Mouse (Mus musculus) midbrain, embryonic 13.5 days (tissue): ENCODE measurements around the gene Camkmt. TPM values are rescaled to one million over a fixed set of nuclear protein-coding genes. Genes with fewer than 3 reads are reported as not detected.

ENCODE experiments used
- ATAC-seq: fragments of 200-750 bp; cut with Nextera tagmentation; 2 replicates; pipeline ENCODE4 v1.8.0; 2017; ENCODE audit warnings: mild to moderate bottlenecking, moderate TSS enrichment, moderate library complexity
- H3K27ac ChIP-seq: fragments of 300-500 bp; sonication (generic); 2 replicates; pipeline ENCODE4 v1.5.1; 2015; ENCODE audit warnings: inconsistent platforms, mild to moderate bottlenecking, moderate library complexity
- H3K27me3 ChIP-seq: fragments of 300-500 bp; sonication (generic); 2 replicates; pipeline ENCODE4 v1.6.1; 2015; ENCODE audit warnings: mild to moderate bottlenecking, inconsistent platforms
- H3K36me3 ChIP-seq: fragments of 300-500 bp; sonication (generic); 2 replicates; pipeline ENCODE4 v1.6.1; 2015; ENCODE audit warnings: mild to moderate bottlenecking, inconsistent platforms
- H3K4me1 ChIP-seq: fragments of 300-500 bp; sonication (generic); replicated peaks from 2 replicates; pipeline ENCODE4 v1.6.1; 2015; ENCODE audit warnings: inconsistent platforms
- H3K4me2 ChIP-seq: fragments of 300-500 bp; sonication (generic); replicated peaks from 2 replicates; pipeline ENCODE4 v1.6.1; 2015; ENCODE audit warnings: moderate library complexity, mild to moderate bottlenecking, inconsistent platforms
- H3K4me3 ChIP-seq: fragments of 300-500 bp; sonication (generic); replicated peaks from 2 replicates; pipeline ENCODE4 v1.5.1; 2015; ENCODE audit warnings: mild to moderate bottlenecking, inconsistent platforms
- H3K9ac ChIP-seq: fragments of 300-500 bp; sonication (generic); replicated peaks from 2 replicates; pipeline ENCODE4 v1.6.1; 2015; ENCODE audit warnings: mild to moderate bottlenecking, inconsistent platforms
- H3K9me3 ChIP-seq: fragments of 300-500 bp; sonication (generic); 2 replicates; pipeline ENCODE4 v1.6.1; 2016; ENCODE audit warnings: mild to moderate bottlenecking, inconsistent platforms
- WGBS: fragments of 180-500 bp; shearing (Covaris S2); methylation state at CpG from one replicate; pipeline ENCODE4 v1.1.7; 2015; 5-methylcytosine and 5-hydroxymethylcytosine counted together
- polyA plus RNA-seq: library from polyadenylated mRNA; unstranded; fragments of >200 nt; fragmentation: Nextera tagmentation; extraction: Ambion mirVana; gene quantifications from 2 replicates; pipeline ENCODE4 v1.2.1, GENCODE M21; 2015

Camkmt gene
- polyA plus RNA-seq, 1 experiment from 2014 or later, result 18.6 TPM

DNA sequence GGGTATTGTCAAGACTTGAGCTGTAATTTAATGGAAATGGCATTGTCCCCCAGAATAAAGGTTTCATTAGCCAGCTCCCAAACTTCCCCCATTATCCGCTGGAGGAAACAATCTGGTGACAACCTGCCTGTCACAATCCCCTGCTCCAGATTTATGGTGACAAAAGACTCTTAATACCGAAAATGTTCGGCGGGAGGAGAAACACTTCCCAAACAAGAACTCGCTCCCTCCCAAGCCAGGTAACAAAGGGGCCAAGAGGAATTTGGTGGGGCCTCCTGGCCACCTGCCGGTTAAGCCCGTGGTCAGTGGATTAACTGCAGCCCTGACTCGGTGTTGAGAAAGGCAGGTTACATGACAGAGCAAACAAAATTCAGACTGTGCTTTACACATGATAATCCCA lies 383.5 kb downstream of the Camkmt start:
- peaks cover 5% of the 10 kb centered on the region; the same call in 1 of the 2 replicates for H3K9me3 ChIP-seq
- no peak overlapping the region for H3K4me3 ChIP-seq
- peaks cover 11% of the 10 kb centered on the region for H3K4me1 ChIP-seq
- no peak for ATAC-seq
- H3K4me2 ChIP-seq, result no peak overlapping the region
- peaks cover 95% of the 10 kb centered on the region for H3K27me3 ChIP-seq
- H3K36me3 ChIP-seq, result no peaks in the 10 kb centered on the region
- no peak overlapping the region for H3K9ac ChIP-seq
- 3% methylated on average over 8 of the region's 8 CpGs for WGBS
- no peak overlapping the region for H3K27ac ChIP-seq

DNA sequence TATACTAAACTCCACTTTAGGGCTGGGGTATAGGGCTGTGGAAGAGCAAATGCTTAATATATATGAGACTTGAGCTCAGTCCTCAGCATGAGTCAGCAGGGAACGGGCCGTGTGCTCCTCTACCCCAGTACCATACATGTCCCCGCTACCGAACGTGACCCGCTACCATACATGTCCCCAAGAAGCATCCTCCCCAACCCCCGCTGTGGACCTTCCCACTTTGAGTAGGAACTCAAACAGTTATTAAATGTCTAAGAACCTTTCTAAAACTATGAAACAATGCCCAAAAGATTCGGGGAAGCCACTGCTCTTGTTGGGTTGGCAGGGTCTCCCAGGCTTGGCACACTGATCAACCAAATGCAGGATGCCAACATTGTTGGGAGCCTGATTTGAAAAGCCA lies 390.9 kb downstream of the Camkmt start:
- ATAC-seq, result no peak

DNA sequence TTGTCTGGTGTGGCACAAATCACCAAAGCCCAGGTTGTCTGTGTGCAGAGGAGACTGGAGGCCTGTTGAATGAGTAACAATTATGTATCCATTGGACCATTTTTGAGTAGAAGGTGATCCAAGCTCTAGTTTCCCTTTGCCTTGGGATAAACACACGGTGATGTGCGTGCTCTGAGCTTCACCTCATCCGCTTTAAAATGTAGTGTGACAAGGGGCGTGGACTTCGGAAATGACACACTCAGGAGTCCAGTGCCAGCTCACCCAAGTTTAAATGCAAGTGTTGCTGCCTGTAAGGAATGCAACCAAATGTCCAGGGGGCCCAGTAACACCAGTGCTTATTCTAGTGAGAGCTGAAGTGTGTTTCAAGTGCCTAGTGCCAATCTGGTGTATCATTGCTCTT lies 392.7 kb downstream of the Camkmt start:
- Histone ChIP-seq H3K4me2 (no peak overlapping the region), H3K4me3 (no peak overlapping the region), H3K4me1 (peaks cover 24% of the 10 kb centered on the region), H3K36me3 (no peaks in the 10 kb centered on the region), H3K9me3 (no peaks in the 10 kb centered on the region), H3K27me3 (peaks cover 98% of the 10 kb centered on the region), H3K27ac (no peak overlapping the region), H3K9ac (no peak overlapping the region)
- no peak for ATAC-seq
- 95% methylated on average over 5 of the region's 5 CpGs for WGBS

More for the DNA sequence above, 390.9 kb downstream of the Camkmt start:
- 92% methylated on average over 8 of the region's 8 CpGs for WGBS
- no peak overlapping the region for H3K27ac ChIP-seq
- peaks cover 95% of the 10 kb centered on the region for H3K27me3 ChIP-seq
- no peaks in the 10 kb centered on the region for H3K9me3 ChIP-seq
- H3K4me1 ChIP-seq, result peaks cover 15% of the 10 kb centered on the region
- no peak overlapping the region for H3K4me2 ChIP-seq
- H3K4me3 ChIP-seq, result no peak overlapping the region
- H3K36me3 ChIP-seq, result no peaks in the 10 kb centered on the region
- no peak overlapping the region for H3K9ac ChIP-seq

DNA sequence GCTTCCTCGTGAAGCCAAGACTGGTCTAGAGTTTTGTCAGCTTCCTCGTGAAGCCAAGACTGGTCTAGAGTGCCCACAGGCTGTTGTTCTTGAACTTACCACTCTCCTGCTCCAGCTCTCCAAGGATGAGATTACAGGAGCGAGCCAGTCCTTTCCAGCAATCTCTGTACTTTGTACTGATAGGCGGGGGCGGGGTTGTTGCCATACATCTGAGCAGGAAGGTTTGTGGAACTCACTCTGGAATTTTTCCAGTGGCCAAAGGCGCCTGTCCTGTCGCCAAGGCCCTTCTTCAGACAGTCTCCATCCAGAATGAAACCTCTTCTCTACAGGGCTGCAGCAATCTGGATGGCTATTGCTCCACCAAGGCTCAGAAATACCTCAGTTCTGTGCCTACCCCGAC lies 393.7 kb downstream of the Camkmt start:
- WGBS, result 69% methylated on average over 8 of the region's 8 CpGs
- H3K4me3 ChIP-seq, result no peak overlapping the region
- ATAC-seq, result no peak
- H3K9ac ChIP-seq, result no peak overlapping the region
- H3K9me3 ChIP-seq, result no peaks in the 10 kb centered on the region
- no peak overlapping the region for H3K27ac ChIP-seq
- H3K4me1 ChIP-seq, result peaks cover 26% of the 10 kb centered on the region
- H3K36me3 ChIP-seq, result no peaks in the 10 kb centered on the region
- peaks cover 98% of the 10 kb centered on the region for H3K27me3 ChIP-seq
- H3K4me2 ChIP-seq, result no peak overlapping the region

DNA sequence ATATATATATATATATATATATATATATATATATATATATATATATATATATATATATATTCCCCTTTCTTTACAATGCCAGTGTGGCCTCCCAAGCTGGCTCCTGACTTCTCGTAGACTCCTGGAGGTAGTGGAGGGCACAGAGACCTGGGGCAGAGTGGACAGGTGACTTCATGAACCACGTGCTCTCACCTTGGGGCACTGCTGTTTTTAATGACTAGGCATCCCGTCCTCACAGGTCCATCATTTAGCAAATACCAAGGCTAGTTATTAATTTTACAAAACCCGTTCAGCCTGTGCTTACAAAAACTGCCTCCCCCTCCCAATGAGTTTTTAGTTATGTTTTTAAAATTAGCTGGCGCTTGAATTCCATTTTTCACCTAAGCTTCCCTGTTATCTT lies 394.2 kb downstream of the Camkmt start:
- 47% methylated on average over 5 of the region's 5 CpGs for WGBS
- Histone ChIP-seq H3K9me3 (no peaks in the 10 kb centered on the region), H3K4me1 (peaks cover 26% of the 10 kb centered on the region), H3K4me3 (no peak overlapping the region), H3K27ac (peak overlapping the region; percentile 78; the same call in 1 of the 2 replicates), H3K36me3 (no peaks in the 10 kb centered on the region), H3K9ac (no peak overlapping the region), H3K4me2 (no peak overlapping the region), H3K27me3 (peaks cover 98% of the 10 kb centered on the region)
- no peak for ATAC-seq

DNA sequence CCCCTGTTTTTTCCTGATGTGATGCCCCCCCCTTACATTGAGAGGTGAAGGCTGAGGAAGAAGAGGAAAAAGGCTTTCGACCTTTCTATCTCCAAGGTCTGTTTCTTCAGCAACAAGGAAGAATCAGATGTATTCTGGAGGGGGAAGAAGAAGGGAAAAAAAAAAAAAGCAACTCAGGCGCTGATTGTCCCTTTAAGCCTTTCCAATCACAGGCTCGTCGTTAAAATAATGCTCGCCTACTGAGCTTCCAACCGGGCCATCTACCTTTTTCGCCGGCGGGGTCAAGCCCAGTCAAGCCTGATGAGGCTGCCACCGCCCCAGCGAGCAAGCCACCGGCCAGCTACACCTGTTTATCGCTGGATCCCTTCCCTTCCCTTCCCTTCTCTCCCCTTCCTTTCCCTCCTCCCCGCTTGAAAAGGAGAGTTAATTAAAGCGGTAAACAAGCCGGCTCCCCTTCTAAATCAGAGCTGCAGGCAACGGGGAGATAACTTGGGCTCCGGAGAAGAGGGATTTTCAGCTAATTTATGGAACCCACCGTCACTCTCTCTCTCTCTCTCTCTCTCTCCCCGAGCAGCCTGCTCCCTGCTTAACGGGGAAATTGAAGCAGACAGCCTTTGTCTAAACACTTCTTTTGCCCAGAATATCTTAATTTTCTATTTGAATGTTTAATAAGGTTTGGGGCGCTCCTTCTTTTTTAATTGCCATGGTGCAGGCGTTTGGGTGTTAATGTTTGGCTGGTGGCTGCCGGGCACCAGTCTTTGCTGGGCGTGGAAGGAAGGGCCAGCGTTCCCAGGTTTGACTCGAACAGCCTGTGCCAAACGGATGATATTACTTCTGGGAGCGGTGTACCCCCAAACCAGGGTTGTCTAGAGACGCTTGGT lies 395.0 kb downstream of the Camkmt start:
- Histone ChIP-seq H3K9me3 (no peaks in the 10 kb centered on the region), H3K36me3 (no peaks in the 10 kb centered on the region), H3K4me1 (peaks cover 26% of the 10 kb centered on the region), H3K27ac (peak overlapping the region; percentile 78), H3K4me3 (peak overlapping the region; percentile 23), H3K4me2 (peak overlapping the region; percentile 50), H3K27me3 (peaks cover 98% of the 10 kb centered on the region), H3K9ac (peak overlapping the region; percentile 48)
- WGBS, result 1% methylated on average over 30 of the region's 30 CpGs
- peak; percentile 46 for ATAC-seq

DNA sequence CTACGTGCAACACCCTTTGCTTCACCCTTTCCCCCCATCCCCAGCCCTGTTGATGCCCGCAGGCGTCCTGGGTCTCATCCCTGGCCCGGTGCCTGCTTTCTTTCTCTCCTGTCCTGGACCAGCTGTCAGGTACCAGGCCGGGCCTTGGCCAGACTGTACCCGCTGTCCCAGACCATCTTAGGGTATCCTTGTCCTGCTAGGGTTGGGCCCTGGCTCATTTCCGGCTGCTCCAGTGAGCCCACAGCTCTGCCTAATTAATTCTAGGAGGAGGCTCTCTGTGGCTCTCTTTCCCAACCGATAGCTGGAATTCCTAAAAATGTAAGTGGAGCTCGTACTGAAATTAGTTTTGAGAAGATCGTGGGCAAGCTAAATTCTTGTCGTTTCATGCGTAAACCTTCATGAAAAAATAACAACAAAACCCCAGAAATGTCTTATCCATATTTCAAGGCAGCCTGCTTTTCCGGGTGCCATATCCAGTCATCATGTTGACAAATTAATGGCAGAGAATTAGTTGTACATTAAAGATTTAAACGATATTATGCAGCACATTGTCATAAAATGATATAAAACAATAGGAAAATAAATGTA lies 395.7 kb downstream of the Camkmt start:
- Histone ChIP-seq H3K27ac (peak overlapping the region; percentile 78), H3K4me3 (peak overlapping the region; percentile 23)
- peak; percentile 28 for ATAC-seq

DNA sequence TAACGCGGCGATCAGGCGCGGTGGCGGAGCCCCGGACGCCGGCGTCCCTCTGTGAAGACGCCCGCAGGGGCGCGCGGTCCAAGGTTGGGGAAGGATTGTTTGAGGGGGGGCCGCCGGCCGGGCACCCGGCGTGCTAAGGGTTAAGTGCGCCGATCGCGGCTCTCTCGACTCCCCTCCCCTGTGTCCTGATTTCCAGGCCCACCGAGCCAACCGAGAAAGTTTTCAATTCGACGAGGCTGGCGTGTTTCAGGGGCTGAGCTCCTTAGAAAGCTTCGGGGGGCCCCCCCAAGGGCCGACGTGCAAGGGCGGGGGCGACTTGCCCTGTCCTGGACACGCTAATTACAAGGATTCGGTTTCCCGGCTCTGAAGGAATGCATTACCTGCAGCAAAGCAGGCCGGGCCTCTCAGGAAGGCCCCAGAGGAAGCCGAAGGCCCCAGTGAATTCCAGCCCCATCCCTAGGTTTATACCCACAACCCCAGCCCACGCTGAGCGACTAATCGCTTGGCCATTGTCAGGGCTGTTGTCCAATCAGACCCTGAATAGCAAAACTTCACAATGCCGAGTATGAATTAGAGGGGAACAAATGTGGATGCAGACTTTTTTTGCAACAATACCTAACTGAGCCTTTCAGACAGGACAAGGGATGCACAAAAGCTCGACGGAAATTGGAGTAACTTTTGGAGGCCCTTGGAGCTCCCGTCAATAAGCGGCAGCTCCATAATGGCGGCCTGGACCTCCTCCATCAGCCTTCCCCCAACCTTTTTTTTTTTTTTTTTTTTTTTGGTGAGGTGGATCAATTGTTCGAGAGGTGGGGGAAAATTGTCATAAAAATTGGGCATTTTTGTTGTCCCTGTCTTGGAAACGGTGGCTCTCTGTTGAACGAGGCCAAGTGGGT lies 396.5 kb downstream of the Camkmt start:
- Histone ChIP-seq H3K4me3 (peak overlapping the region; percentile 23), H3K27me3 (peaks cover 98% of the 10 kb centered on the region), H3K4me1 (peaks cover 26% of the 10 kb centered on the region), H3K4me2 (peak overlapping the region; percentile 50), H3K27ac (peak overlapping the region; percentile 54), H3K9me3 (no peaks in the 10 kb centered on the region), H3K9ac (0 out of 2 replicates have a peak overlapping the region, but pooled peaks have one; percentile 28), H3K36me3 (no peaks in the 10 kb centered on the region)
- peak; percentile 53; the same call in 1 of the 2 replicates for ATAC-seq
- WGBS, result under 1% methylated on average over 52 of the region's 52 CpGs

More for the DNA sequence above, 395.7 kb downstream of the Camkmt start:
- 0 out of 2 replicates have a peak overlapping the region, but pooled peaks have one; percentile 32 for H3K9ac ChIP-seq
- no peaks in the 10 kb centered on the region for H3K9me3 ChIP-seq
- H3K4me2 ChIP-seq, result peak overlapping the region; percentile 50
- H3K4me1 ChIP-seq, result peaks cover 26% of the 10 kb centered on the region
- under 1% methylated on average over 14 of the region's 14 CpGs for WGBS
- no peaks in the 10 kb centered on the region for H3K36me3 ChIP-seq
- H3K27me3 ChIP-seq, result peaks cover 98% of the 10 kb centered on the region

DNA sequence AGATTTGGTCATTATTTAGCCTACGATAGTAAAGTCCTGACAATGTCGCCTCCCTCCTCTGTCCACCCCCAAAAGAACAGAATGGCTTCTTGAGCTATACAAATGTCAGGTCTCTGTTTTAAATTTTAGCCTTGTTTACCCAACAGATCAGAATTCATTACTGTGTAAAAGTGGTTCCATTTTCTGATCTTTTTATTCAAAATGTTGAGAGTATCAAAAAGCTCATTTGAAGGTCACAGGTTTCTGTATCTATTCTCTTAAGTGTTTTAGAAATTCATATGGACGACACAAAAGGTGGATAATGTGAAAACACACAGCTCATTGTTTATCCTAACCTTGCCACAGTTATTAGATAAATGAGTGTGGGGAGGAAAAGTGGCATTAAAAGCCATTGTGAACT lies 397.2 kb downstream of the Camkmt start:
- Histone ChIP-seq H3K9ac (no peak overlapping the region), H3K36me3 (no peaks in the 10 kb centered on the region), H3K4me3 (no peak overlapping the region), H3K27ac (no peak overlapping the region), H3K27me3 (peaks cover 97% of the 10 kb centered on the region), H3K4me2 (no peak overlapping the region), H3K4me1 (peaks cover 26% of the 10 kb centered on the region), H3K9me3 (no peaks in the 10 kb centered on the region)
- ATAC-seq, result no peak
- 12% methylated on average over 3 of the region's 3 CpGs for WGBS

DNA sequence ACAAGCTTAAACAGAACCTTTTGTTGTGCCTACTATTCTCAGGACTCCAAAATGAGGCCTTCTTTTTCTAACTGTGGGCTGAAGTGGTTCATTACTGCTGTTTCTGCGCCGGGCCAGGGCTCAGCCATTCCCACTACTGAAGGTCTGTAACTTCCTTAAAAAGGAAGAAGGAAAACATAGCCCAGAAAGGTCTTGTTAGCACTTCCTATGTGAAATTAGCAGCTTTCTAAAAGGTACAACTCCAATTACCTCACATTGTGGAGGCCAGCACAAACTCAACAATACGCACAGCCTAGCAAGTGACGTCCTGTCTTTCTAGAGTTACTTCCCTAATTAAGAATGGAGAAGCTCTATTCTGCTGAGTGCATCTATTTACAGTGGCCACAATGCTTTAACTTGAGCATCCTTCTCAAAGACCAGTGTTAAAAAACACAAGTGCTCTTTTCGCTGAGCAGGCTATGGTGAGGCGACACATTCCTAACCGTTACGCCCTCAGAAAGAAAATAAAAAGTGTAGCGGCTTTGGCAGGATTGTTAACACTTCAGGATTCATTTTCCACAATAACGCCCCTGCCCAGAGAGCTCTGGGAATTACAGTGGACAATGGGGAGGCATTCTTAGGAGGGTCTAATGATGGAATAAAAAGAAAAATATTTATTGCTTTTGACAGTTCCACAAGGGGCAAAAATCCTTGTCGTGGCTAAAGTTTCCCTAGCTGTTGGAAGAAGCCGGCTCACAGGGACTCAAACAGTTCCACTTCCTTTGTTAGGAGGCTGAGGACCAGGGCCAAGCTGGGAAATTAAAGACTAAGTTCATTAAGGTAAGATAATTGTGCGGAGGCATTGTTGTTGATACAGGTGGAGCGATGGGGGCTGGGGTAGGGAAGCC lies 398.5 kb downstream of the Camkmt start:
- no peak overlapping the region for H3K9ac ChIP-seq
- peaks cover 26% of the 10 kb centered on the region for H3K4me1 ChIP-seq
- WGBS, result 5% methylated on average over 14 of the region's 14 CpGs
- no peaks in the 10 kb centered on the region for H3K36me3 ChIP-seq
- no peak overlapping the region for H3K4me2 ChIP-seq
- no peak overlapping the region for H3K27ac ChIP-seq
- H3K27me3 ChIP-seq, result peaks cover 97% of the 10 kb centered on the region
- ATAC-seq, result no peak
- no peak overlapping the region for H3K4me3 ChIP-seq
- no peaks in the 10 kb centered on the region for H3K9me3 ChIP-seq

DNA sequence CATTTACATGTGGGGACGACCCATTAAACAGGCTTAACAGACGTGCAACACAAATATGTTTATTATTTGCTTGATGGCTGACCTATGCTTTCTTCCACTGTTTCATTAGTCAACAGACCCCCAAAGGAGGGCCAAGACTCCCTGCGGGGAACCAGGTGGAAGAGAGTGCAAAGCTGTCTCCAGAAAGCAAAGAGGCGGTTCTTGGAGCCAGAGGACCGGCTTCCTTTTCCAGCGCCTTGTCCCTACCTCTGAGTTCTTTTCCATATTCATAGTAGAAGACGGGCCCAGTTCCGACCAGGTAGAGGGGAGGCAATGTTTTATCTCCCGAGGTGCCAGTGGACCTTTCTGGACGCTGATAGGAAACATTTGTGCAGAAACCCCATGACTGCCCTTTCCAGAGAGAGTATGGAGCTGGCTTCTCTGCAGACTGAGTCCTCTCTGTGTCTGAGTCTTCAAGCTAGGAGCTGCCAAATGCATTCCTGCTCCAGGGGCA lies 399.2 kb downstream of the Camkmt start:
- no peaks in the 10 kb centered on the region for H3K36me3 ChIP-seq
- H3K27me3 ChIP-seq, result peaks cover 97% of the 10 kb centered on the region
- peaks cover 26% of the 10 kb centered on the region for H3K4me1 ChIP-seq
- no peak overlapping the region for H3K9ac ChIP-seq
- no peak overlapping the region for H3K4me2 ChIP-seq
- ATAC-seq, result no peak
- H3K4me3 ChIP-seq, result no peak overlapping the region
- 5% methylated on average over 10 of the region's 10 CpGs for WGBS
- H3K9me3 ChIP-seq, result no peaks in the 10 kb centered on the region
- H3K27ac ChIP-seq, result no peak overlapping the region
